12 mouse cellular contexts compared by ENCODE assay signal in the genomic region with DNA sequence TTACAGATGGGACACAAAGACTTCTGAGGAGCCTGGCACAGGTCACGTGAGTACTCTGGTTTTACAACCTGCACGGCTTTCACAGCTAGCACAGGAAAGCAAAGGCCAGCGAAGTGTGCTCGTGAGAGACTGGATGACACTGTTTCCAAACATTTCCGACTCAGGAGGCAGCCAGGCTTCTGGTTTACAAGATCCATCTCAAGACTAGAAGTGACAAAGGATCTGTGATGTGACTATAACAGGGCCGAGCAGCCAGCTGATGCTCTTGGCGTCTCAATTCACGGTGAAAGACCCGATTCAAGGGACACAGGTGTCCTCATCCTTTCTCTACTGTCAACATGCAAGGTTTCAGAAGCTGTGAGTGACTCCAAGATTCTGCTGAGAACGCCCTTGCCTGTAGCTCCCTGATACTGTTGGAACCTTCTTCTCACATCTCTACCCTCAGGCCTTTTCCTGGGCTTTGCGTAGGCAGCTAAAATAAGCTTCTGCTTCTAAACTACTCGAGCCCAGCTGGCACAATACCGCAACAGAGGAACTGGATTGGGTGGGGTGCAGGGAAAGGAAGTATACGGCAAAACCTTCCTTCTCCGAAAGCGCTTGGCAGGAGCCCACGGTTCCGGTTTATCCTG.
DNase-seq lines count a peak whose midpoint lies in the region; ATAC-seq lines count a peak whose summit lies in the region.
"Had no signal": no experiment of that assay in that cellular context is flagged by ENCODE, and none has a peak within 500 bp of the region (broad histone marks: within the 10 kb centered on the region; RNA-seq: fewer than 3 reads in every experiment).

No protein-coding gene starts in this region.

- 90% methylated on average over 18 of the region's 18 CpGs for WGBS in midbrain, embryonic 13.5 days

- 0 out of 2 replicates have a peak, but pooled peaks cover 4% of the 10 kb centered on the region for H3K4me1 ChIP-seq in midbrain, embryonic 13.5 days (replicated peaks)
- H3K4me1 ChIP-seq: embryonic facial prominence, embryonic 12.5 days had no signal

- H3K4me3 ChIP-seq in midbrain, embryonic 13.5 days (replicated peaks) = no peak overlapping the region
- H3K4me3 ChIP-seq: embryonic facial prominence, embryonic 12.5 days had no signal

- intact Hi-C loops in left cerebral cortex, postnatal 25 days (cut with DNase I) = loop anchor here (2.0 to 5.0 kb wide), 2 partner anchors 47 to 193 kb away; no protein-coding TSS in a partner anchor

- no peak overlapping the region for H3K9ac ChIP-seq in midbrain, embryonic 13.5 days (replicated peaks)
- H3K9ac ChIP-seq: embryonic facial prominence, embryonic 12.5 days; liver, embryonic 14.5 days had no signal

- no peaks in the 10 kb centered on the region for H3K27me3 ChIP-seq in midbrain, embryonic 13.5 days
- H3K27me3 ChIP-seq: embryonic facial prominence, embryonic 12.5 days had no signal

- H3K4me2 ChIP-seq in midbrain, embryonic 13.5 days (replicated peaks) = no peak overlapping the region
- H3K4me2 ChIP-seq: embryonic facial prominence, embryonic 12.5 days; midbrain, embryonic 11.5 days had no signal

- DNase-seq in cerebellum, adult 9-10 months = peak; percentile 54
- DNase-seq in cerebellum, adult 11-12 months = no peak
- peak; percentile 59 to 91 for DNase-seq in left cerebral cortex, postnatal 25 days (ENCODE audit: low spot score in 2 of 2)
- peak; percentile 84 to 87 for DNase-seq in right cerebral cortex, postnatal 10 days (ENCODE audit: low spot score in 2 of 2)
- DNase-seq in adrenal gland, postnatal 25 days = no peak
- no peak for DNase-seq in embryo, embryonic 10.5 days (ENCODE audit: low spot score)
- DNase-seq: thymus, postnatal 36 days had no signal

- no peaks in the 10 kb centered on the region for H3K9me3 ChIP-seq in midbrain, embryonic 13.5 days
- H3K9me3 ChIP-seq: embryonic facial prominence, embryonic 12.5 days had no signal

- peak; percentile 88 for ATAC-seq in frontal cortex, adult (ENCODE audit: low TSS enrichment)
- no peak for ATAC-seq in midbrain, embryonic 13.5 days

- no peak overlapping the region for H3K27ac ChIP-seq in midbrain, embryonic 13.5 days
- H3K27ac ChIP-seq: embryonic facial prominence, embryonic 12.5 days; liver, embryonic 14.5 days had no signal

- no peaks in the 10 kb centered on the region for H3K36me3 ChIP-seq in midbrain, embryonic 13.5 days
- H3K36me3 ChIP-seq: embryonic facial prominence, embryonic 12.5 days had no signal

Comparison
In these comparisons a context has a peak if more than half of its experiments do, and no peak if none do; other contexts are left out.
1. DNase-seq: peak in cerebellum, adult 9-10 months (single experiment), left cerebral cortex, postnatal 25 days (2 of 2) and right cerebral cortex, postnatal 10 days (2 of 2); none in cerebellum, adult 11-12 months (single experiment), adrenal gland, postnatal 25 days (single experiment) and embryo, embryonic 10.5 days (single experiment).